Mouse (Mus musculus): ENCODE results near the gene Fam118b. TPM values are rescaled to one million over a fixed set of nuclear protein-coding genes. Genes with fewer than 3 reads are reported as not detected.
A peak's percentile ranks its signal among the peaks of the same experiment; 100 is the strongest.

The Fam118b gene
- total and polyA plus RNA-seq, 3 experiments = 12.7 to 27.7 (median 21.3) TPM

DNA sequence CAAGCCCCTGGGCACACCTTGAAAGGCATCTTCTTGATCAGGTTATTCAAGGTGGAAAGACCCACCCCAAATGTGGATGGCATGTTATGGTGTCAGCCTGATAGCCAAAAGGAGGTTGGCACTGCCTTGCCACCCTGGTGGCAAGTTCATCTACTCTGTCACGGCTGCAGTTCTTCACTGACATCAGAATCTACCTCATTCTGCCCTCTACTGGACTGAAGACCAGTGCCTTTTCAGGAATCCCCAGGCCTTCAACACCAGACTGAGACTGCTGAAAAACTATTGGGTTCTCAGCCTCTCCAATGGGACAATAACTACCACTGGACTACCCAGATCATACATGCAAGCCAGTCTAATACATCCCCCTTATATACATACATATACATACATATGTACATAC lies 27.9 kb downstream of the Fam118b start:
- DNase-seq (ENCODE audit: extremely low read depth) = peak; percentile 12
- Histone ChIP-seq H3K79me2 (replicated peaks; ENCODE audit: control insufficient read depth, extremely low read depth, insufficient read depth, poor library complexity, severe bottlenecking) (no peaks in the 10 kb centered on the region), H3K27me3 (replicated peaks) (no peaks in the 10 kb centered on the region), H3K9me3 (replicated peaks; ENCODE audit: low read length) (no peaks in the 10 kb centered on the region), H3K4me3 (replicated peaks in 1 of 3; ENCODE audit: low read depth in 2 of 3, low read length in 2 of 3, poor library complexity in 1 of 3) (no peak overlapping the region), H3K36me3 (replicated peaks in 1 of 2; ENCODE audit: control insufficient read depth in 1 of 2, insufficient read depth in 1 of 2, low read length in 1 of 2) (peaks cover 0 to 22% of the 10 kb centered on the region in 2 experiments), H3K9ac (ENCODE audit: insufficient read depth, low read depth) (no peak overlapping the region), H3K27ac (ENCODE audit: insufficient read depth, low read depth) (no peak overlapping the region), H3K4me2 (ENCODE audit: insufficient read depth, low read depth, poor library complexity, severe bottlenecking) (no peak overlapping the region), H3K4me1 (ENCODE audit: control insufficient read depth in 1 of 2, insufficient read depth in 2 of 2) (no peaks in the 10 kb centered on the region)
- dilution Hi-C loops (cut with MboI; ENCODE audit: extremely low pct_ligation_motif_present, extremely low pct_unique_long_range_greater_than_20kb, low sequenced_read_pairs) (no loop called here), in situ Hi-C loops (cut with MboI; ENCODE audit: low pct_ligation_motif_present, low pct_unique_long_range_greater_than_20kb, low sequenced_read_pairs) (no loop called here)
- no peak for TF ChIP-seq USF2 (conservative IDR thresholded peaks at IDR 0.05; ENCODE audit: low read depth, low read length)
- TF ChIP-seq RCOR1 (conservative IDR thresholded peaks at IDR 0.05; ENCODE audit: low read depth, low read length) = no peak
- TF ChIP-seq IRF4 (IDR thresholded peaks at IDR 0.05; ENCODE audit: low read depth, low read length) = no peak
- no peak for TF ChIP-seq ZKSCAN1 (IDR thresholded peaks at IDR 0.05; ENCODE audit: borderline replicate concordance, low read depth, low read length)
- TF ChIP-seq POLR2AphosphoS2 (IDR thresholded peaks at IDR 0.05; ENCODE audit: low read depth, low read length) = no peak
- peak; percentile 33 for TF ChIP-seq SMC3 (IDR thresholded peaks at IDR 0.05; ENCODE audit: low read depth, low read length)
- TF ChIP-seq ZMIZ1 (IDR thresholded peaks at IDR 0.05; ENCODE audit: low read depth, low read length) = no peak
- no peak for TF ChIP-seq CHD1 (IDR thresholded peaks at IDR 0.05; ENCODE audit: low read depth, low read length)
- TF ChIP-seq ETS1 (conservative IDR thresholded peaks at IDR 0.05; ENCODE audit: low read depth, low read length) = no peak
- no peak for TF ChIP-seq MAX (IDR thresholded peaks at IDR 0.05; ENCODE audit: low read length)
- TF ChIP-seq MEF2A (IDR thresholded peaks at IDR 0.05; ENCODE audit: borderline replicate concordance, low read depth, low read length) = no peak
- TF ChIP-seq KAT2A (IDR thresholded peaks at IDR 0.05; ENCODE audit: insufficient replicate concordance, low read length) = no peak
- peak; percentile 33 for TF ChIP-seq RAD21 (IDR thresholded peaks at IDR 0.05; ENCODE audit: low read depth, low read length)
- TF ChIP-seq E2F4 (IDR thresholded peaks at IDR 0.05; ENCODE audit: insufficient replicate concordance, low read depth, low read length) = no peak
- no peak for TF ChIP-seq MAFK (IDR thresholded peaks at IDR 0.05; ENCODE audit: insufficient replicate concordance, low read length)
- no peak for TF ChIP-seq PAX5 (IDR thresholded peaks at IDR 0.05; ENCODE audit: low read length)
- no peak for TF ChIP-seq USF1 (IDR thresholded peaks at IDR 0.05; ENCODE audit: low read depth, low read length)
- no peak for TF ChIP-seq EP300 (IDR thresholded peaks at IDR 0.05; ENCODE audit: low read length)
- TF ChIP-seq JUND (conservative IDR thresholded peaks at IDR 0.05; ENCODE audit: low read depth, low read length) = no peak
- TF ChIP-seq NRF1 (IDR thresholded peaks at IDR 0.05; ENCODE audit: low read depth, low read length) = no peak
- no peak for TF ChIP-seq ZC3H11A (IDR thresholded peaks at IDR 0.05; ENCODE audit: low read depth, low read length)
- TF ChIP-seq ZNF384 (IDR thresholded peaks at IDR 0.05; ENCODE audit: low read depth, low read length) = no peak
- no peak for TF ChIP-seq MYC (IDR thresholded peaks at IDR 0.05; ENCODE audit: low read depth, low read length)
- TF ChIP-seq TBP (conservative IDR thresholded peaks at IDR 0.05; ENCODE audit: low read depth, low read length) = no peak
- TF ChIP-seq NELFE (IDR thresholded peaks at IDR 0.05; ENCODE audit: low read depth, low read length) = no peak
- TF ChIP-seq TCF12 (IDR thresholded peaks at IDR 0.05; ENCODE audit: low read depth, low read length) = no peak
- peak in 1 of 2 experiments; percentile 53; a peak in 2 of 4 replicates for TF ChIP-seq CTCF (conservative IDR thresholded peaks at IDR 0.05 in 1 of 2, IDR thresholded peaks at IDR 0.05 in 1 of 2; ENCODE audit: low read depth in 2 of 2, low read length in 2 of 2)

All from CH12.LX (cell line).